Mouse (Mus musculus) adipocyte (in vitro differentiated cells): ENCODE measurements around the gene Slc29a4.
A peak's percentile ranks its signal among the peaks of the same experiment; 100 is the strongest.

Experiments
- DNase-seq: peaks from one replicate; pipeline ENCODE4 v3.0.0-alpha.2; 2016; ENCODE audit warnings: low spot score

Gene Slc29a4

GRCm38 (mm10) chr5:142696258-142696657 is 3.9 kb downstream of the Slc29a4 start:
- no peak for DNase-seq

GRCm38 (mm10) chr5:142696865-142697264 is 4.6 kb downstream of the Slc29a4 start:
- DNase-seq: no peak

GRCm38 (mm10) chr5:142697742-142698141 is 5.4 kb downstream of the Slc29a4 start:
- DNase-seq: no peak

- no peak for DNase-seq
Observed at GRCm38 (mm10) chr5:142700842-142701589, 8.7 kb downstream of the Slc29a4 start.

GRCm38 (mm10) chr5:142701651-142702510 is 9.6 kb downstream of the Slc29a4 start:
- DNase-seq: no peak

GRCm38 (mm10) chr5:142702511-142703138 is 10.3 kb downstream of the Slc29a4 start:
- no peak for DNase-seq

- DNase-seq: no peak
Observed at GRCm38 (mm10) chr5:142703569-142703968, 11.3 kb downstream of the Slc29a4 start.

GRCm38 (mm10) chr5:142707709-142708108 is 15.4 kb downstream of the Slc29a4 start:
- DNase-seq: no peak

- DNase-seq: no peak
Observed at GRCm38 (mm10) chr5:142709436-142709835, 17.1 kb downstream of the Slc29a4 start.

- DNase-seq: peak; percentile 43
Observed at GRCm38 (mm10) chr5:142712373-142712772, 20.1 kb downstream of the Slc29a4 start.

GRCm38 (mm10) chr5:142713966-142714365 is 21.7 kb downstream of the Slc29a4 start:
- DNase-seq: no peak

GRCm38 (mm10) chr5:142715059-142715458 is 22.7 kb downstream of the Slc29a4 start:
- DNase-seq: no peak

GRCm38 (mm10) chr5:142716056-142716455 is 23.7 kb downstream of the Slc29a4 start:
- no peak for DNase-seq

- peak; percentile 84 for DNase-seq
Observed at GRCm38 (mm10) chr5:142718037-142718436, 25.7 kb downstream of the Slc29a4 start.

- no peak for DNase-seq
Observed at GRCm38 (mm10) chr5:142718486-142718885, 26.2 kb downstream of the Slc29a4 start.

- DNase-seq: no peak
Observed at GRCm38 (mm10) chr5:142719897-142720296, 27.6 kb downstream of the Slc29a4 start.

GRCm38 (mm10) chr5:142723520-142724133 is 31.3 kb downstream of the Slc29a4 start:
- peak; percentile 65 for DNase-seq

- no peak for DNase-seq
Observed at GRCm38 (mm10) chr5:142724265-142724664, 32.0 kb downstream of the Slc29a4 start.

- no peak for DNase-seq
Observed at GRCm38 (mm10) chr5:142726748-142727147, 34.4 kb downstream of the Slc29a4 start.

GRCm38 (mm10) chr5:142728301-142728700 is 36.0 kb downstream of the Slc29a4 start:
- DNase-seq: no peak

- DNase-seq: no peak
Observed at GRCm38 (mm10) chr5:142730295-142730694, 38.0 kb downstream of the Slc29a4 start.

- DNase-seq: no peak
Observed at GRCm38 (mm10) chr5:142731916-142732315, 39.6 kb downstream of the Slc29a4 start.
